Mouse (Mus musculus): ENCODE data around the gene Zfp654. TPM values are rescaled to one million over a fixed set of nuclear protein-coding genes. Genes with fewer than 3 reads are reported as not detected.

Zfp654 gene
- polyA plus RNA-seq, 2 experiments = 8.0 to 8.1 TPM

GRCm38 (mm10) chr16:64852891-64853290, 1.4 kb upstream of the Zfp654 start:
- no peaks in the 10 kb centered on the region for H3K27me3 ChIP-seq (ENCODE audit: control insufficient read depth, insufficient read depth, low read length)
- DNase-seq (ENCODE audit: low spot score) = no peak
- no peak for TF ChIP-seq POLR2A (IDR thresholded peaks at IDR 0.05; ENCODE audit: borderline replicate concordance, extremely low read depth, insufficient read depth, insufficient read length)
- H3K4me1 ChIP-seq (ENCODE audit: control insufficient read depth, insufficient read depth, low read length) = peaks cover 16% of the 10 kb centered on the region
- 4% methylated on average over 14 of the region's 14 CpGs for WGBS
- peak overlapping the region; percentile 92 for H3K9ac ChIP-seq (ENCODE audit: low read depth, low read length, severe bottlenecking)
- peak overlapping the region; percentile 69 for H3K4me2 ChIP-seq (replicated peaks; ENCODE audit: low read depth, low read length, severe bottlenecking)
- H3K27ac ChIP-seq (replicated peaks; ENCODE audit: low read depth, low read length) = peak overlapping the region; percentile 96
- peak overlapping the region; percentile 94 for H3K4me3 ChIP-seq (replicated peaks; ENCODE audit: low read length)
- H3K9me3 ChIP-seq (ENCODE audit: control insufficient read depth, low read length) = no peaks in the 10 kb centered on the region
- no peak for ATAC-seq (ENCODE audit: low FRiP score, low read depth)
- peaks cover 25% of the 10 kb centered on the region for H3K36me3 ChIP-seq (ENCODE audit: control insufficient read depth, insufficient read depth, low read length)

GRCm38 (mm10) chr16:64852441-64852871, 1.0 kb upstream of the Zfp654 start:
- DNase-seq (ENCODE audit: low spot score) (peak; percentile 17), ATAC-seq (ENCODE audit: low FRiP score, low read depth) (peak; percentile 6; the same call in 1 of the 2 replicates)
- peak overlapping the region; percentile 96 for H3K27ac ChIP-seq (replicated peaks; ENCODE audit: low read depth, low read length)
- WGBS = 0% methylated on average over 21 of the region's 53 CpGs
- peak overlapping the region; percentile 92 for H3K9ac ChIP-seq (ENCODE audit: low read depth, low read length, severe bottlenecking)
- H3K9me3 ChIP-seq (ENCODE audit: control insufficient read depth, low read length) = no peaks in the 10 kb centered on the region
- no peak for TF ChIP-seq POLR2A (IDR thresholded peaks at IDR 0.05; ENCODE audit: borderline replicate concordance, extremely low read depth, insufficient read depth, insufficient read length)
- H3K4me2 ChIP-seq (replicated peaks; ENCODE audit: low read depth, low read length, severe bottlenecking) = peak overlapping the region; percentile 69
- H3K4me3 ChIP-seq (replicated peaks; ENCODE audit: low read length) = peak overlapping the region; percentile 94
- peaks cover 16% of the 10 kb centered on the region for H3K4me1 ChIP-seq (ENCODE audit: control insufficient read depth, insufficient read depth, low read length)
- peaks cover 25% of the 10 kb centered on the region for H3K36me3 ChIP-seq (ENCODE audit: control insufficient read depth, insufficient read depth, low read length)
- H3K27me3 ChIP-seq (ENCODE audit: control insufficient read depth, insufficient read depth, low read length) = no peaks in the 10 kb centered on the region

GRCm38 (mm10) chr16:64851085-64851562, 328 bp downstream of the Zfp654 start:
- DNase-seq (ENCODE audit: low spot score) = peak; percentile 46
- H3K36me3 ChIP-seq (ENCODE audit: control insufficient read depth, insufficient read depth, low read length) = peaks cover 21% of the 10 kb centered on the region
- WGBS = under 1% methylated on average over 31 of the region's 45 CpGs
- H3K9ac ChIP-seq (ENCODE audit: low read depth, low read length, severe bottlenecking) = peak overlapping the region; percentile 92
- peaks cover 16% of the 10 kb centered on the region for H3K4me1 ChIP-seq (ENCODE audit: control insufficient read depth, insufficient read depth, low read length)
- peak overlapping the region; percentile 94 for H3K4me3 ChIP-seq (replicated peaks; ENCODE audit: low read length)
- H3K9me3 ChIP-seq (ENCODE audit: control insufficient read depth, low read length) = no peaks in the 10 kb centered on the region
- ATAC-seq (ENCODE audit: low FRiP score, low read depth) = peak; percentile 24; the same call in 1 of the 2 replicates
- peak overlapping the region; percentile 69 for H3K4me2 ChIP-seq (replicated peaks; ENCODE audit: low read depth, low read length, severe bottlenecking)
- H3K27ac ChIP-seq (replicated peaks; ENCODE audit: low read depth, low read length) = peak overlapping the region; percentile 91
- no peaks in the 10 kb centered on the region for H3K27me3 ChIP-seq (ENCODE audit: control insufficient read depth, insufficient read depth, low read length)
- TF ChIP-seq POLR2A (IDR thresholded peaks at IDR 0.05; ENCODE audit: borderline replicate concordance, extremely low read depth, insufficient read depth, insufficient read length) = no peak

- H3K27me3 ChIP-seq (ENCODE audit: control insufficient read depth, insufficient read depth, low read length) = no peaks in the 10 kb centered on the region
- peak overlapping the region; percentile 69 for H3K4me2 ChIP-seq (replicated peaks; ENCODE audit: low read depth, low read length, severe bottlenecking)
- H3K9ac ChIP-seq (ENCODE audit: low read depth, low read length, severe bottlenecking) = peak overlapping the region; percentile 92
- H3K4me1 ChIP-seq (ENCODE audit: control insufficient read depth, insufficient read depth, low read length) = peaks cover 16% of the 10 kb centered on the region
- H3K36me3 ChIP-seq (ENCODE audit: control insufficient read depth, insufficient read depth, low read length) = peaks cover 14% of the 10 kb centered on the region
- peak overlapping the region; percentile 94 for H3K4me3 ChIP-seq (replicated peaks; ENCODE audit: low read length)
- no peak for ATAC-seq (ENCODE audit: low FRiP score, low read depth)
- no peak for TF ChIP-seq POLR2A (IDR thresholded peaks at IDR 0.05; ENCODE audit: borderline replicate concordance, extremely low read depth, insufficient read depth, insufficient read length)
- WGBS = 4% methylated on average over 16 of the region's 16 CpGs
- DNase-seq (ENCODE audit: low spot score) = peak; percentile 40
- H3K9me3 ChIP-seq (ENCODE audit: control insufficient read depth, low read length) = no peaks in the 10 kb centered on the region
- peak overlapping the region; percentile 91 for H3K27ac ChIP-seq (replicated peaks; ENCODE audit: low read depth, low read length)
Observed at GRCm38 (mm10) chr16:64850287-64851084, 966 bp downstream of the Zfp654 start.

GRCm38 (mm10) chr16:64845947-64846346, 5.5 kb downstream of the Zfp654 start:
- H3K4me1 ChIP-seq (ENCODE audit: control insufficient read depth, insufficient read depth, low read length) = peaks cover 6% of the 10 kb centered on the region; the same call in 1 of the 2 replicates
- H3K4me3 ChIP-seq (replicated peaks; ENCODE audit: low read length) = no peak overlapping the region
- H3K4me2 ChIP-seq (replicated peaks; ENCODE audit: low read depth, low read length, severe bottlenecking) = no peak overlapping the region
- H3K9me3 ChIP-seq (ENCODE audit: control insufficient read depth, low read length) = no peaks in the 10 kb centered on the region
- no peaks in the 10 kb centered on the region for H3K27me3 ChIP-seq (ENCODE audit: control insufficient read depth, insufficient read depth, low read length)
- H3K27ac ChIP-seq (replicated peaks; ENCODE audit: low read depth, low read length) = no peak overlapping the region
- no peak for TF ChIP-seq POLR2A (IDR thresholded peaks at IDR 0.05; ENCODE audit: borderline replicate concordance, extremely low read depth, insufficient read depth, insufficient read length)
- H3K36me3 ChIP-seq (ENCODE audit: control insufficient read depth, insufficient read depth, low read length) = no peaks in the 10 kb centered on the region
- 88% methylated on average over 8 of the region's 8 CpGs for WGBS
- no peak for DNase-seq (ENCODE audit: low spot score)
- ATAC-seq (ENCODE audit: low FRiP score, low read depth) = no peak
- H3K9ac ChIP-seq (ENCODE audit: low read depth, low read length, severe bottlenecking) = no peak overlapping the region
